Mouse (Mus musculus) T-helper 17 cell (primary cell): Measurements from ENCODE around the gene Alcam.

Experiments used
- in situ Hi-C, 2 experiments: fragments of 300-600 bp; cut with MboI, MseI; formaldehyde crosslinking; loops; 1 replicate in 1 of 2; 2 replicates in 1 of 2; pipeline ENCODE4 v1.15.1; 2025; ENCODE audit warnings: high pct_unique_total_duplicates in 2 of 2

Alcam gene

DNA sequence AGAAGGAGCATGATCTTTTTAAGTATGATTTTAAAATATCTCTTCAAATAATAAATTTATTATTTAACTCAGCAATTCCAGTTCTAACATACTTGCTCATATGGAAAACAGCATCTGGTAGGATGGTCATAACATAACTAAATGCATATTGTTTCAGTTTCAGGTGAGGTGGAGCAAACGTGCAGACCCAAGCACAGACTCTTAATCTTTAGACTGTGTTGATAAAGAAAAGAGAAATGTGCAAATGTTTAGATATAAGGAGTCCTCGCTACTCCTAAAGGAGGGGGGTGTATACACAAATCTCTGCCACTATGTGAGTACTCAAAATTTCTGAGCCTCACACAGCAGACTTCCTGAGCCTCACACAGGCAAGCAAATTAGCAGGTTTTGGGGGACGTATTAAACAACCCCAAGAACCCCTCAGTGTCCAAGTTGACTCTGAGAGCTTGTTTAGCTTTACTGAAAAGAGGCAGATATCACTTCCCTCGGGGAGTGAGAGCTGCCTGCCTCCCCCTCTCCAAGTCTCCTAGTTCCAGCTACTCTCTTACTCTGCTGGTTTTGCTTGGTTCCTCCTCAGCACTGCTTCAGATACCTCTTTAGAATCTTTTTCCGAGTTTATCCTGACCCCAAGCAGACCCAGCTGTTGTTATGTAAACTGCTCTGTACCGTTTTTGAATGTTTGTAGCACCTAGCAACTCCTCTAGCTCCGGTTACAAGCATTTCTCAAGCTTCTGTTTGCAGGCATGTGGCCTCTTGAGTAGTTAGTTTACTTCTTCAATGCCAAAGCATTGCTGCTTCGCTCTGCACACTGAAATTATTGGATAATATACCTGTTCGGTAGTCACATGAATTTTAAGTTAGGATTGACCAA lies 10.0 kb downstream of the Alcam start:
- in situ Hi-C loops, result loop anchor here in 1 of 2 experiments (10.0 kb wide), 1 partner anchor 529 kb away; no protein-coding TSS in a partner anchor

DNA sequence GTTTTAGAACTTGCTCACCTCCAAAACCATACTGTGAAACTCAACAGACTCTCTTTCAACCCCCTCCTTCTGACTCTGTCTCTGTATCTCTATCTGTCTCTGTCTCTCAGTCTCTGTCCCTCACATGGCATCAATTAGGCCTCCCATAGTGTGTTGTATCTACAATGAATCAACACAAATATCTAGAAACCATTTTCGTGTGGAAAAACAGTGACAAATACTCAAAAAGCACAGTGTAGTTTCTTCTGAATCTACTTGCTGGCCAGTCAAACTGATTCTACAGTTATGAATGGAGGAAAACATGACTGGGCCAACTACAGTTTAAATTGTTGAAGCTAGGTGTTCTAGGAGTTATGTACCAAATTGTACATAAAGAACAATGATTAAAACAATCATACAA lies 10.8 kb downstream of the Alcam start:
- in situ Hi-C loops, result loop anchor here in 1 of 2 experiments (10.0 kb wide), 1 partner anchor 528 kb away; no protein-coding TSS in a partner anchor

DNA sequence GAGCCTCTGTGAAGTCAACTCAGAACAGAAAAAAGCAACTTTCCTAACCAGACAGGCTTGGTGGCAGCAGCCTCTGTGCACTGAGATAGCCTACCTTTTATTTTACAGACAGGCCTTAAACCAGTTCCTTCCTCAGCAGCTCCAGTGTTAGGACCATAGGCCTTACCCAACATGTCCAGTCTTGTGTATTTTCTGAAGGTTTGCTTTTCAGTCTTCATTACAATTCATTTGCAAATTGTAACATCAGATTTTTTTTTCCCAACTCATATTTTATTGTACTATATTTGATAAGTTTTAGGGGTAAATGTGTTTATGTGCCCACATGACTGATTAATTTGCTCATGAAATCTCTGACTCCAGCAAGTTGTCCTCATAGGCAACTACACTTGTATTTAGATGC lies 14.3 kb downstream of the Alcam start:
- in situ Hi-C loops, result loop anchor here in 1 of 2 experiments (10.0 kb wide), 1 partner anchor 435 kb away; no protein-coding TSS in a partner anchor

DNA sequence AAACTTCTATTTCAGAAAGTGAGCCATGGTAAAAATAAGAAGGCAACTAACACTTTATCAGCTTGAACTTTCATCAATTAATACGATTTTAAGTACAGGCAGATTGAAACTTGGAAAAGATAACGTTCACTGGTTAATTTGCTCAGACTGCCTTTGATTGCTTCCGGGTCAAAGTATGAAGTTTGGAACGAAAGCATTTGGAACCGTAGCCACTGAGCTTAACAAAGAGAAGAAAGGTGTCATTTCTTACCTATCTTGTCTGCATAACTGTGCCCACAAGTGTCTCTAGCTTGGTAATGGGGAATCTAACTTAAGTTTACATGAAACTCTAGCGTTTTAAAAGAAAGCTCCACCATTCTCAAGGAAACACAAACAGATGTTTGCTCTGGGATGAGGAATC lies 14.9 kb downstream of the Alcam start:
- in situ Hi-C loops, result loop anchor here in 1 of 2 experiments (10.0 kb wide), 1 partner anchor 434 kb away; no protein-coding TSS in a partner anchor

DNA sequence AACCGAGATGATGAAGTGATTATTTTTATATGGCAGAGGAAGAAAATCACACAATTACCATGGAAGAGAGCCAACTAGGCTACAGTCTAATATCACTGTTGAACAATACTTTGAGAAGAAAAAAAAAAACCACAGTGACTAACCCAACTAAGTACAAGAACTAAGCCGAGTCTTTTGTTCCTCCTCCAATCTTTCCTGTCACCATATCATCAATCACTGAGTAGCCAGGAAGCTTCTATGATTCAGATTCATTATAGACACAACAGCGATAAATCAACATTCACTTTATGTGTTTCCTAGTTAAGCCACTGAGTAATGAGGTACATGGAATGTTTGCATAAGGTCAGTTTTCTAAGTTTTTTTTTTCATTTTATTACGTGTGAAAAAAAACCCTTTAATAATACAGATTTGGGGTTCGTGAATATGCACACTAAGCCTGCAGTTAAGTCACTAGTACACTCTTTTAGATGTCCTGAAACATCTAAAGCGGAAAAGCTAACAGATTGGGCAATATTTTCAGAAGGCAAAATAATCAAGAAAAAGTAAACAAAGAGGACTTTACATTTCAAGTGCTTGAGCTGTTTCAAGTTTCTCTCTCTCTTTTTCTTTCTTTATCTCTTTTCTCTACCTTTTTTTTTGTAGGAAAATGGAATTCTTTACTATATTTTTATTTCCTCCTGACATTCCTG lies 15.5 kb downstream of the Alcam start:
- in situ Hi-C loops, result loop anchor here in 1 of 2 experiments (10.0 kb wide), 1 partner anchor 434 kb away; no protein-coding TSS in a partner anchor

DNA sequence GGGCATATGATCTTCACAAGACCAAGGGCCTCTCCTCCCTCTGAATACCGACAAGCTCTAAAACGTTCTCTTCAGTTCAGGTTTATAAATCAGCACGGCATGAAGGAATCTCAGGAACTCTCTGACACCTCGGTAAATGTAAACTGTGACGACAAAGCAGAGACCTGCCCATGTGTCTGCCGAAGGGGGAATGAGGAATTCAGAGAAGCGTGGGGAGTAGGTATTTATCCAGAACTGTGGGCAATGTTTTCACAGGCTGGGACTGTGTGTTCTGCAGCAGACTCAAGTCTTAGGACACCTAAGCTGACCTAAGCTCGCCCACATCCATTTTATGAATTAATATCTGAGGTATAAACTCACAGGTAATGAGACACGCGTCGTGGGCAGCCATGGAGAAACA lies 20.7 kb downstream of the Alcam start:
- in situ Hi-C loops, result loop anchor here in 1 of 2 experiments (10.0 kb wide), 1 partner anchor 428 kb away; no protein-coding TSS in a partner anchor

DNA sequence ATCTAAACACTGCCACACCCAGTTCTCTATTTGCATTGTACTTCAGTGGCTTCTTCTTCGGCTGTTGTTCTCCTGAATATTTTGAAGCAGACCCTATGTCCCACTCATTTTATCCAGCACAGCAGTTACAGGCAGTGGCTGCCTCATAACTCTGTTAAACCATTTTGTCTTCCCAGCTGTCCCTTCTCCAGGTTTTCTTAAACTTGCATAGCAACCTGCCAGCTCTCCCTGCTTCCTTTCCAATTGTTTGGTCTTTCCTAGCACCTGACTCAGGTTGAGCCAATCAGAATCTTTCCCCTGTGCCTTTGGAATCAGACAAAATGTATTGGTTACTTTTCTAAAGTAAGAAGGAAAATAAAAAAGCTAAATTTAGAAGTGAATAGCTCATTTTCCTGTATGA lies 21.8 kb downstream of the Alcam start:
- in situ Hi-C loops, result loop anchor here in 1 of 2 experiments (10.0 kb wide), 1 partner anchor 427 kb away; no protein-coding TSS in a partner anchor

DNA sequence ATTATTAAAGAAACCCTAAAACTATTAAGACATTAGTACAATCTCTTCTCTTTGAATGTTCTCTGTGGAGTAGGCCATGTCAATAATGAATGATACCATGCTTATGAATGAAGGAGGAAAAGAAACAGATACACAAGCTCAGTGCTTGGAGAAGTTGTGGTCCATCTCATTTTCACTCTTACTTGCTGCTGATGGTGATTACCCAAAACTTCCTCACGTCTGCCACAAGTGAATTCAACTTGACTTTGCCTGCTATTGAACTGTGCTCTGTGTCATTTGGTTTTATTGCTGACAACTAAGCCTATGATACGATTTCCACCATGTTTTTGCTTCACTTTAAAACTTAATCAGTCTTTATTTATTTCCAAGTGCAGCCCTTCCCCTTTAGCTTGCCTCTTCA lies 22.3 kb downstream of the Alcam start:
- in situ Hi-C loops, result loop anchor here in 1 of 2 experiments (10.0 kb wide), 1 partner anchor 427 kb away; no protein-coding TSS in a partner anchor

DNA sequence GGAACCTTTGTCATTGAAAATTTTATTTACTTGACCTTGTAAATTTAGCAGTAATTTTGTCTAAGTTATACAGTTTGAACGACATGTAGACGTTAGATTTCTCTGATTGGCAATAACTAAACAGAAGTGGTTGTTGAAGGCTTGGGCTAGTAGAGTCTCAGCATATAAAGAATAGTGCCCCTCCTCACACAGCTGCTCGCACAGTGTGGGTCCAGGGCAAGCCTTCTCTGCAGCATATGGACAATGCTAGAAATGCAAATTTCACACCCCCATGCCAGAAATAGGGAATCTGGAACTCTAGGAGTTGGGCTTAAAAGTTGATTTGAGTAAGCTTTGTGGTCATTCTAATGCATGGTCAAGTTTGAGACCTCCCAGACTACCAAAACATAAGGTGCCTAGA lies 23.8 kb downstream of the Alcam start:
- in situ Hi-C loops, result loop anchor here in 1 of 2 experiments (10.0 kb wide), 1 partner anchor 425 kb away; no protein-coding TSS in a partner anchor

DNA sequence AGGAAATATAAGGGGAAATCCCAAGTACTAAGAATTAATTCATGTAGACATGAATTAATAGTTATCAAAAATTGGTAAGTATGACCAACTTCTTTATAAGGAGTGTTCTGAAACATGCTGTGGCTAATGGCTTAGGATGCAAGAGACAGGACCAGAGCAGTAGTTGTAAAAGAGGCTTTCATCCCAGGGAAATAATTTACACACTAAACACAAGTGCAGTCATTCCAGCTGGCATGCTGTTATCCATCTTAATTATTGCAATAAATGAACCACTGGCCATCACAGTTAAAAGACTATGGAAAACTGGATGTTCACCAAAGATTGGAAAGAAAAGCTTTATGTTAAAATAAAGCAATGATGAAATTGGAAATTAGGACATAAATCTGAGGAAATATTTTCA lies 24.2 kb downstream of the Alcam start:
- in situ Hi-C loops, result loop anchor here in 1 of 2 experiments (10.0 kb wide), 1 partner anchor 425 kb away; no protein-coding TSS in a partner anchor

DNA sequence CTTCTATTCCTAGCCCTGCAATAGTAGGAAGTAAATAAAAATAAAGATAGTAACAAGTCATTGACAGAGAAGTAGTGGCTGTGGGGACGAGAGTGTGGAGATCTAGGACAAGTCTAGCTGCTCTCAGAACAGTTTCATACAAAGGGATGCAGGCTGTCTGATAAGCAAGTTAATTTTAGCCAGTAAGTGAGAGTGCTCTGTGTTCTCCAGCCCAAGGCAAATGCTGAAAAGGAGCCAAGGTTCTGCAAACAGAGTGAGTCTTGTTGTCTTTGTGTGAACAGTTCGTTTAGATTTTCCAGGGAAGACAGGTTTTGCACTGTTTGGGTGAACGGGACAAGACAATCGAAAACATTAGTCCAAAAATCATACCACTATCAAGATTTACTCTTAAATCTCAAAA lies 25.4 kb downstream of the Alcam start:
- in situ Hi-C loops, result no loop called here

DNA sequence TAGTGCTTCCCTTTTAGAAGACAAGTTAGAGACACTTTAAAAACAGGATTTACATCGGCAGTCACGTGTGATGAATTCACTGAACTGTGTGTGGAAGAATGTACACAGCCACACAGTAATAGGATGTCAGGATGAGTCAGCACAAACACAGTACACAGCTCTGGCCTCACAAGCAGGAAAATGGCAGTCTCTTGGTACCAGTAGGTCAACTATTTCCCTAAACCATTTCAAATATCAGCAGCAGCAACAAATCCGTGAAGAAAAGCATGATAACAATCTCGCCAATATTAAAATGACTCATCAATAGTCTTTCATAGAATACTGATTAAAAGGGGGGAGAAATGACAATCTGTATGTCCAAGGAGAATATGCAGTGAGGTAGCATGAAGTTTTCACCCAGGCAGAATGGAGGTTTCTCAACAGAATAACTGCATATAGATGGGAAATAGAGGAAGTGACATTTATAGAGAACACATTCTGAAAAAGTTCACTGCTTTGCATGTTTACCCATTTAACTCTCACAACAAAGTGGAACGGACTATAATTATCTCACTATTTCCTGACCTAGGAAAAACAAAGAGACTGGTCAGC lies 35.2 kb downstream of the Alcam start:
- in situ Hi-C loops, result no loop called here

DNA sequence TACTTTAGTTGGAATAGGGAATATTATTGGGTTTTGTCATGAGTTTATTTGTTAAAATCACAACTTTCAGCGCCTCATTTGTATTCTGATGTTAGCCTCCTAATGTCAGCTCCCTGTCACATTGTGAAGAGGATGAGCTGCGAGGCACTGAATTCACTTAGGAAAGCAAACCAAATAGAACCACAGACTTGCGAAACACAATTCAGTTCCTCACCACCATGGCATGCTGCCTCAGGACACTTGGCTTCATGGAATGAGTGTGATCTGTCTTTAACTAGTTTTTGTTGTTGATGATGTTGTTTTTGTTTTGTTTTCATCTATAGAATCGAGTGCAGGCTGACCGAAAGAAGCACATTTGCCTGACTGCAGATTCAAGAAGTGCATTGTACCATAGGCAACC lies 35.9 kb downstream of the Alcam start:
- in situ Hi-C loops, result no loop called here

DNA sequence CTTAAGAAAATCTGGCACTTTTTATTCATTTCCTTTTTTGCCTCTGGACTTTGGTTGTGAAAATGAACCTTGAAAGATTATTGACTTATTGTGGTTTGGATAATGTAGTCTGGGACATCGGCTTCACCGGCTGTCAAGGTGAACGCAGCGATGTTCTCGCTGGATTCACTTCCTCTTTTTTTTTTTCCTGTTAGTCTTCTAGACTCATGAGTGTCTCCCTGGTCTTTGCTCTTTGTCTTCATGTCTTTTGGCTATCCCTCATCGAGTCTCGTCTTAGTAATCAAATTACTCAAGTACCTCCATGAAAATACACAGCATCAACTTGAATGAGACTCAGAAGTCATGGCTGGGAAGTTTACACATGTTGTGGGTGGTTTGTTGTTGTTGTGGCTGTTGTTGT lies 36.7 kb downstream of the Alcam start:
- in situ Hi-C loops, result no loop called here

DNA sequence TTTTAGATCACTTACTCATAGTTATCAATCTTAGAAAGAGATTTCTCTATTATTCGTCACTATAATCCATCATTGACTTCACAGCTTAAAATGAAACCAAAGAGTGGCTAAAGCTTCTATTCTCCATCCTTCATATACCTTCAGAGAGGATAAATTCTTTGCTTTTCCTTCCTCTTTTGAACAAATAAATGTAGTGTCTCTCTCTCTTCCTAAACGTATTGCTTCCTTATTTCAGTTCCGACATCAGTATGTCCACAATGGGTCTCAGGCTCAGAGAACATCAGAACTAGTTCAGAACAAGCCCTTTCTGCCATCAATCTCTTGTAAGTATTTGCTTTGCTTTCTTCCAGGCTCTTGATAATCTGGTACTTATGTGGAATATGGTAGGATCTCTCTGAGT lies 40.2 kb downstream of the Alcam start:
- in situ Hi-C loops, result no loop called here

DNA sequence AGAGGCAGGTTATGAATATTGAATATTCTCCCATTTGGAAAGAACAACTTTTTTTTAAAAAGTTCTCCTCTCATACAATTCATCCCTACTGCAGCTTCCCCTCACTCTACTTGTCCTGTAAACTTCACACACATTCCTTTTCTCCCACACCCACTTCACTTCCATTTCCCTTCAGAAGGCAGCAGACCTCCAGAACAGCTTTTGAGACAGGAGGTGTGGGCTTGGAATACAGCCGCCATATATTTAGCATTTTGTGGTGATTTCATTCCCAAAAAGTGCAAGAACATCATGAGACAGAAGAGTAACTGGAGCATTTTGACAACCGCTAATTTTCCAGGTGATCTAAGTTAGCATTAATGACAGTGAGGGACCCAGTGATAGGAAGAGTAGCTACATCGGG lies 47.8 kb downstream of the Alcam start:
- in situ Hi-C loops, result no loop called here

DNA sequence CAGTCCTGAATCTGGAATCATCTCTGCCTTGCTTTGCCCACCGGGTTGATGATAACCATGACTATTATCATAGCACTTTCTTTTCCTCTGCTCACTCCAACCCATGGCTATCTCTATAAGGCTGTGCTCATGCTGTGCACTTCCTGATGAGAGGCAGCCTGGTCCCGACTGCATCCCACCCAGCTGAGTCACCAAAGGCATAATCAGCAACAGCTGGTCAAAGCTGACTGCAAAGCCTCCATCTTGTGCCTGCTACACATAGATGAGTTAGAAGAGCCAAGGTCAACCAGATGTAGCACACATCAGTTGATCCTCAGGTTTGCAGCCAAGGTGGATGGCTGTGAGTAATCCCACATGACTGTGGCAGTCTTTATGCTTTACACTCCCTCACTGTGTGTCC lies 48.6 kb downstream of the Alcam start:
- in situ Hi-C loops, result no loop called here

DNA sequence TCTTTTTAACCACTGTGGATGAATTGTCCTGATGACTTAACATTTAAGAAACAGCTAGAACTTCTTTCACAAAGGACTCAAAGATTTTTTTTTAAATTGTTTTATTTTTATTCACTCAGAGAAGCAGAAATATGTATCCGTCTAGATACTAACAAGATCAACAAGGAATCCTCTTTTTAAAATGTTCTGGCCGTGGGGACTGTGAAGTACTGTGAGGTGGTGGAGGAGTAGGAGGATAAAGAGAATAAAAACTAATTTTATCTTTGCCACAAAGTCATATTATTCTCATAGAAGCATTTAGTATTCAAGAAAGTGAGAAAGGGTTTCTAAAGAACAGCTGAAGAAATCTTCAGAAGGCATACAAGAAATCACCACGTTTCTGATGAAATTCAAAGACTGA lies 54.8 kb downstream of the Alcam start:
- in situ Hi-C loops, result no loop called here

DNA sequence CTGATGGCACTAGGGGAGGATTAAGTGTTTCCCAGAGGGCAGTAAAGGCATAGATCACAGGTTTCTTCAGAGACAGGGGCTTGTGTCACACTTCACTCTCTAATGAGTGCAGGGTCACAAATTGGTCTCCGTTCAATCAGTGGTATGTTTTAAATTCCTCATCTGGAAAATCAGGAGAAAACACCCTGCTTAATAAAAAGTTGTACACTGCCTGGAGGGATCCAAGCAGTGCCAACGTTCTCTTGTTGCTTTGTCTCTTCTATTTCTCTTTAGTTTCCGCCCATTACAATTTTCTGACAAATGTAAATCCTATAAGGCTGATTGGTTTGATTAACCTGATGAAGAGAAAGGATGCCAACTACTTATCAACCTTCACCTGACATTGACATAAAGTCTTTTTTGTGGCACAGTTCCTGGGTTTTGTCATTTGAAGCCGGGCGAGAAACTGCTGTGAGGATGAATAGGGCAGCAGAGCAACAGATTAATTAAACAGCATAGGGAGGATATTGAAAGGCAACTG lies 67.0 kb downstream of the Alcam start:
- in situ Hi-C loops, result no loop called here

DNA sequence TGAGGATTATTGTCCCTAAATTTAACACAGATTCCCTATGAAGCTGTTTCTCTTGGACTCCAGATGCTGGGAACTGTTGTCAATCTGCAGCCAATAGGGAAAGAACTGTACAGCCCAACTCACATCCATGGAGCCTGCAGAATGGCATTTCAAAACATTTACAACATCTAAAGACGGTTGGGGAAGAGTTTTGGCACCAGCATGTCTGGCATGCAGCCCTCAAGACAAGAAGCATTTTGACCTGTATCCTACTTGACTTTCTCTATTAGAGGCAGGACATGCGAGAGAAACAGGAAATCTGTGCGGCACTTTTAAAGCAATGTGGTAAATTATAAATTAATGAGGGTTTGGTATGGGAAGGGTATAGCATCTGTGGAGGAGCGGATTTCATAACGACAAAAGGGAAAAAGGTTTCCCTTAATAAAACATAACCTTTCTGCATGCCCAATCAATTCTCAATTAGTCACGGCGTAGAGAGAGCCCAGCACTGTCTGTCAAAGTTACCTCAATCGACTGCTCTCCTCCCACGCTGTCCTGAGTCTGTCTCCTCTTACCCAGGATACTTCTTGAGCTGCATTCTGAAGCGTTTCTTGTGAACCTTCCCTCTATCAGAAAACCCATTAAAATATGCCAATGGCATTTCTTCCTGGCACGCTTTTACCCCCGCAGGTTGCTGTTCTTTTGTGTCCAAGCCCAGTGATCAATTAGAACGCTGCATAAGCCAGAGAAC lies 70.3 kb downstream of the Alcam start:
- in situ Hi-C loops, result no loop called here
